Mouse (Mus musculus) brain, embryonic 14.5 days (tissue): Measurements from ENCODE around the gene 1810010D01Rik.

ENCODE experiments used
- CTCF ChIP-seq: fragments of 200-500 bp; IDR thresholded peaks from 2 replicates; pipeline ENCODE4 v1.5.1; 2012; ENCODE audit warnings: inconsistent platforms, mild to moderate bottlenecking, moderate library complexity, borderline replicate concordance; ENCODE audit not compliant: insufficient read depth, insufficient read length; ENCODE audit errors: extremely low read depth
- POLR2A ChIP-seq: fragments of 200-500 bp; IDR thresholded peaks from 2 replicates; pipeline ENCODE4 v1.6.1; 2012; ENCODE audit warnings: mild to moderate bottlenecking, inconsistent platforms, borderline replicate concordance; ENCODE audit not compliant: poor library complexity, insufficient read depth, insufficient read length, severe bottlenecking; ENCODE audit errors: extremely low read depth

GRCm38 (mm10) chr7:145159283-145160240, 48.4 kb downstream of the 1810010D01Rik start:
- TF ChIP-seq CTCF (no peak), POLR2A (no peak)
